26 mouse cellular contexts compared by ENCODE assay signal in the genomic region with DNA sequence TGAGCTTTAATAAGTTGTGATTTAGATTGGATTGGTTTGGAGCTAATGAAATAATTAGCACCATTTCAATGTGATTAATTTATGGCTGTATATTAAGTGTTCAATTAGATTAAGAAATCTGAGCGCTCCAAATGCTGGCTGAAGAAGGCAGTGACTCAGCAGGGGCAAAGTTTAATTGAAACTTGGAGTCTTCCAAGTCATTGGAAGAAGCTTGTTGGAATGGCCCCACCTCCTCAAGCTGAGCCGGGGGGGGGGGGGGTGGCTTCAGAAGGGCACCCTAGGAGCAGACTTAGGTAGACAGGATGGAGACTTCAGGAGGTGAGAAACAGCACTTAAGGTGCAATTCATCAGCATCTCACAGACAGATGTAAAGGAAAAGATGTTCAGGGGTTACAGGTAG.
DNase-seq lines count a peak whose midpoint lies in the region; ATAC-seq lines count a peak whose summit lies in the region.
"Had no signal": no experiment of that assay in that cellular context is flagged by ENCODE, and none has a peak within 500 bp of the region (broad histone marks: within the 10 kb centered on the region; RNA-seq: fewer than 3 reads in every experiment).

No protein-coding gene starts in this region.

- 57% methylated on average over 2 of the region's 2 CpGs for WGBS in kidney, embryonic 16.5 days

- no peak overlapping the region for H3K4me2 ChIP-seq in kidney, embryonic 16.5 days (replicated peaks; ENCODE audit: low read depth, low read length)
- H3K4me2 ChIP-seq: embryonic facial prominence, embryonic 12.5 days; embryonic facial prominence, embryonic 15.5 days; forebrain, embryonic 12.5 days; forebrain, embryonic 15.5 days; heart, embryonic 13.5 days; hindbrain, embryonic 14.5 days had no signal

- intact Hi-C loops in left cerebral cortex, postnatal 14 days (cut with DNase I), result no loop called here

- no peak overlapping the region for H3K9ac ChIP-seq in kidney, embryonic 16.5 days (replicated peaks; ENCODE audit: low read length)
- H3K9ac ChIP-seq: embryonic facial prominence, embryonic 12.5 days; embryonic facial prominence, embryonic 15.5 days; forebrain, embryonic 12.5 days; forebrain, embryonic 15.5 days; heart, embryonic 13.5 days; hindbrain, embryonic 14.5 days had no signal

- DNase-seq in kidney, adult 11 months, result peak; percentile 19
- DNase-seq in kidney, postnatal 4 days, result no peak
- peak; percentile 3 for DNase-seq in NIH3T3 (ENCODE audit: low read depth)
- DNase-seq in kidney, postnatal 14 days, result peak; percentile 28
- no peak for DNase-seq in right cerebral cortex, postnatal 10 days (ENCODE audit: low spot score in 2 of 2)
- no peak for DNase-seq in left cerebral cortex, postnatal 14 days (ENCODE audit: low spot score in 2 of 2)
- DNase-seq: adrenal gland, postnatal 10 days; cerebellum, adult 11 months; cerebellum, adult 2 months; cerebellum, adult 9-11 months; cerebellum, postnatal 25 days; gastrocnemius, postnatal 10 days; gastrocnemius, postnatal 36 days; heart, adult 2 months; heart, postnatal 14 days; heart, postnatal 4 days had no signal

- no peaks in the 10 kb centered on the region for H3K27me3 ChIP-seq in kidney, embryonic 16.5 days (ENCODE audit: insufficient read depth, low read length)
- H3K27me3 ChIP-seq: embryonic facial prominence, embryonic 12.5 days; embryonic facial prominence, embryonic 15.5 days; forebrain, embryonic 12.5 days; forebrain, embryonic 15.5 days; heart, embryonic 13.5 days; Patski had no signal

- H3K9me3 ChIP-seq in kidney, embryonic 16.5 days (ENCODE audit: low read length), result no peaks in the 10 kb centered on the region
- H3K9me3 ChIP-seq: embryonic facial prominence, embryonic 12.5 days; embryonic facial prominence, embryonic 15.5 days; forebrain, embryonic 12.5 days; forebrain, embryonic 15.5 days; heart, embryonic 10.5 days; heart, embryonic 13.5 days had no signal

- peak; percentile 59; the same call in 1 of the 2 replicates for ATAC-seq in kidney, embryonic 16.5 days (ENCODE audit: low FRiP score, low TSS enrichment)
- no peak for ATAC-seq in erythroid progenitor cell, adult 5-6 weeks (replicated peaks; ENCODE audit: low FRiP score, poor library complexity, severe bottlenecking)
- ATAC-seq: forebrain, embryonic 15.5 days; Patski had no signal

- H3K27ac ChIP-seq in kidney, embryonic 16.5 days (ENCODE audit: low read length), result no peak overlapping the region
- H3K27ac ChIP-seq: embryonic facial prominence, embryonic 12.5 days; embryonic facial prominence, embryonic 15.5 days; forebrain, embryonic 12.5 days; forebrain, embryonic 15.5 days; heart, adult 2 months; heart, embryonic 10.5 days; heart, embryonic 13.5 days; hindbrain, embryonic 14.5 days had no signal

- no peaks in the 10 kb centered on the region for H3K36me3 ChIP-seq in kidney, embryonic 16.5 days (ENCODE audit: insufficient read depth, low read length)
- H3K36me3 ChIP-seq: embryonic facial prominence, embryonic 12.5 days; embryonic facial prominence, embryonic 15.5 days; forebrain, embryonic 12.5 days; forebrain, embryonic 15.5 days; heart, embryonic 10.5 days; heart, embryonic 13.5 days had no signal

- no peaks in the 10 kb centered on the region for H3K4me1 ChIP-seq in kidney, embryonic 16.5 days (ENCODE audit: insufficient read depth, low read length)
- H3K4me1 ChIP-seq: embryonic facial prominence, embryonic 12.5 days; embryonic facial prominence, embryonic 15.5 days; heart, embryonic 10.5 days; heart, embryonic 13.5 days had no signal

- H3K4me3 ChIP-seq in kidney, embryonic 16.5 days (ENCODE audit: low read length), result no peak overlapping the region
- H3K4me3 ChIP-seq: embryonic facial prominence, embryonic 12.5 days; embryonic facial prominence, embryonic 15.5 days; forebrain, embryonic 12.5 days; forebrain, embryonic 15.5 days; heart, adult 2 months; heart, embryonic 10.5 days; heart, embryonic 13.5 days had no signal

Comparison
In these comparisons a context has a peak if more than half of its experiments do, and no peak if none do; other contexts are left out.
1. DNase-seq: peak in kidney, adult 11 months (single experiment), NIH3T3 (single experiment) and kidney, postnatal 14 days (single experiment); none in kidney, postnatal 4 days (0 of 2), right cerebral cortex, postnatal 10 days (0 of 2) and left cerebral cortex, postnatal 14 days (0 of 2).